Mouse (Mus musculus) G1E (cell line): ENCODE measurements around the gene Snrnp25. TPM values are rescaled to one million over a fixed set of nuclear protein-coding genes. Genes with fewer than 3 reads are reported as not detected.

Experiments
- ATAC-seq: 2 replicates; pipeline ENCODE4 v1.8.0; 2016; ENCODE audit warnings: mild to moderate bottlenecking; ENCODE audit not compliant: insufficient number of reproducible peaks, poor library complexity, low FRiP score, severe bottlenecking; ENCODE audit errors: extremely low read depth
- DNase-seq: peaks from one replicate; pipeline ENCODE4 v3.0.0; 2012; ENCODE audit warnings: low spot score
- H3K27me3 ChIP-seq: 2 replicates; pipeline ENCODE4 v1.6.1; 2012; ENCODE audit warnings: mild to moderate bottlenecking, low read length, inconsistent platforms; ENCODE audit not compliant: insufficient read depth
- H3K36me3 ChIP-seq: replicated peaks from 2 replicates; pipeline ENCODE3; 2012; ENCODE audit warnings: mild to moderate bottlenecking, inconsistent platforms
- H3K4me1 ChIP-seq: 2 replicates; pipeline ENCODE4 v1.6.1; 2012; ENCODE audit warnings: low read depth, low read length, inconsistent platforms, mixed read lengths; ENCODE audit not compliant: insufficient read depth
- H3K4me3 ChIP-seq: 2 replicates; pipeline ENCODE4 v1.5.1; 2012; ENCODE audit warnings: low read depth, mild to moderate bottlenecking, inconsistent platforms, low read length, moderate library complexity, mixed read lengths
- H3K9me3 ChIP-seq: replicated peaks from 2 replicates; pipeline ENCODE4 v1.6.1; 2012; ENCODE audit warnings: inconsistent platforms
- CTCF ChIP-seq: IDR thresholded peaks from 2 replicates; pipeline ENCODE4 v1.5.1; 2012; ENCODE audit warnings: low read depth, low read length, inconsistent platforms, mixed read lengths
- GATA1 ChIP-seq: IDR thresholded peaks from 2 replicates; pipeline ENCODE4 v1.6.1; 2012; ENCODE audit warnings: borderline replicate concordance, low read length, inconsistent platforms, mixed read lengths
- GATA2 ChIP-seq: IDR thresholded peaks from 2 replicates; pipeline ENCODE4 v1.6.1; 2012; ENCODE audit warnings: low read depth, low read length, inconsistent platforms, borderline replicate concordance
- POLR2AphosphoS5 ChIP-seq: IDR thresholded peaks from 2 replicates; pipeline ENCODE4 v1.6.1; 2012; ENCODE audit warnings: low read depth, low read length, inconsistent platforms; ENCODE audit not compliant: insufficient replicate concordance
- TAL1 ChIP-seq: conservative IDR thresholded peaks from 2 replicates; pipeline ENCODE4 v1.6.1; 2012; ENCODE audit warnings: low read depth, low read length, inconsistent platforms, mixed read lengths
- polyA plus RNA-seq: library from polyadenylated mRNA; stranded (reverse); fragments of >175 nt; gene quantifications from 2 replicates; pipeline ENCODE4 v1.2.3, GENCODE M21; 2012
- total RNA-seq, 2 experiments: library from RNA; stranded (forward) in 1 of 2; stranded (reverse) in 1 of 2; fragments of 200-1000 nt in 1 of 2; fragments of >200 nt in 1 of 2; fragmentation: Nextera tagmentation in 1 of 2; gene quantifications; 2 replicates each; pipeline ENCODE4 v1.2.3; 2014 to 2017

Gene Snrnp25
- total and polyA plus RNA-seq, 3 experiments = 9.2 to 68.7 (median 65.6) TPM

DNA sequence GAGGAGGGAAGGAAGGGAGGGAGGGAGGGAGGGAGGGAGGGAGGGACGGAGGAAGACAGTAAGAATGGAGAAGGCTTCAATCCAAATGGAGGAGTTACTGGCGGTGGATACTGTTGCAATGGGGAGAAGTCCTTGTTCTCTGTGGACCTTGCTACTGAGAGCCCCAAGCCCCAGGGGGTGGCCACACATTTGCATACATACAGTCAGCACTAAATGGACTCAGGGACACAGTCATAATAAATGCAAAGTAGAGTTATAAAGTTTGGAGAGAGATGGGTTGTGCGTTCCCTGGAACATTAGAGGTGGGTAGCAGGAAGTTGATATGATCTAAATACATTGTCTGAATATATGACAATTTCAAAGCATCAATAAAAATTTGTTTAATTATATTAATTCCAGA is 19.2 kb upstream of the Snrnp25 start:
- DNase-seq (no peak), ATAC-seq (no peak)
- H3K27me3 ChIP-seq = peaks cover 30% of the 10 kb centered on the region
- no peaks in the 10 kb centered on the region for H3K9me3 ChIP-seq
- H3K36me3 ChIP-seq = peaks cover 12% of the 10 kb centered on the region
- peaks cover 4% of the 10 kb centered on the region for H3K4me1 ChIP-seq
- no peak overlapping the region for H3K4me3 ChIP-seq
- TF ChIP-seq GATA1 (no peak), CTCF (no peak), GATA2 (no peak), TAL1 (no peak), POLR2AphosphoS5 (no peak)

DNA sequence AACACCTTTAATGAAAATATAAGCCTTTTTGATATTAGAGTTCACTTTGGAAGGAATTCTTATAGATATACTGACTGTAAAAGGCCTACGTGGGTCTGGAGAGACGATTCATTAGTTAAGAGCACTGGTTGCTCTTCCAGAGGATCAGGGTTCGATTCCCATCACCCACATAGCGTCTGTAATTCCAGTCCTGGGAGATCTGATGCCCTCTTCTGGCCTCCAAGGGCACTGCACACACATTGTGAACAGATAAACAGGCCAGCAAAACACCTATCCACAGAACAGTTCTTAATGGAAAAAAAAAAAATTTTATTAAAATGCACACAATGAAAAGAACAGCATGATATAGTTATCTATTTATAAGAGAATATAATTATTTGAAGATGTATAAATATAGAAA is 18.0 kb upstream of the Snrnp25 start:
- H3K36me3 ChIP-seq = peaks cover 21% of the 10 kb centered on the region
- H3K9me3 ChIP-seq = no peaks in the 10 kb centered on the region
- H3K27me3 ChIP-seq = peaks cover 22% of the 10 kb centered on the region
- peaks cover 4% of the 10 kb centered on the region for H3K4me1 ChIP-seq
- DNase-seq (no peak), ATAC-seq (no peak)
- TF ChIP-seq CTCF = no peak
- no peak for TF ChIP-seq TAL1
- no peak for TF ChIP-seq GATA1
- no peak for TF ChIP-seq GATA2
- no peak for TF ChIP-seq POLR2AphosphoS5
- no peak overlapping the region for H3K4me3 ChIP-seq

DNA sequence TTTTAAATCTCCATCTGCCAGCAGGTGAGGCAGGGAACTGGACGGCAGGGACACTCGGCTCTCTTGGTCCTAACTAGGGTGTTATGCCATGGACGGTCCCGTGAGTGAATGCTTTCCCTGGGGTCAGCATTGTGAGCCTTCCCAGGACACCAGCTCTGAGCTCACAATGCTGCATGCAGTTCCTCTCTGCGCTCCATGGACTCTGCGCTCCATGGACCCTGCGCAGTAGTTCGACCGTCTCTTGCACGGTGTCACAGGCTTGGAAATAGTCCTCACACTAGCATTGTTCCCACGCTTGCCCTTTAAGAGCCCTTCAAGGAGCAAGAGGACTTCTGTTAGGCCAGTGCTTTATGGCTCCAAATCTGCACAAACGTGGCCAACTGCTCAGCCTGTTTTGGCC is 16.3 kb upstream of the Snrnp25 start:
- Histone ChIP-seq H3K4me1 (peaks cover 4% of the 10 kb centered on the region), H3K27me3 (peaks cover 29% of the 10 kb centered on the region), H3K4me3 (no peak overlapping the region), H3K36me3 (peaks cover 36% of the 10 kb centered on the region), H3K9me3 (no peaks in the 10 kb centered on the region)
- ATAC-seq = no peak
- TF ChIP-seq POLR2AphosphoS5 = no peak
- no peak for TF ChIP-seq TAL1
- TF ChIP-seq GATA2 = no peak
- TF ChIP-seq GATA1 = no peak
- TF ChIP-seq CTCF = no peak
- no peak for DNase-seq

DNA sequence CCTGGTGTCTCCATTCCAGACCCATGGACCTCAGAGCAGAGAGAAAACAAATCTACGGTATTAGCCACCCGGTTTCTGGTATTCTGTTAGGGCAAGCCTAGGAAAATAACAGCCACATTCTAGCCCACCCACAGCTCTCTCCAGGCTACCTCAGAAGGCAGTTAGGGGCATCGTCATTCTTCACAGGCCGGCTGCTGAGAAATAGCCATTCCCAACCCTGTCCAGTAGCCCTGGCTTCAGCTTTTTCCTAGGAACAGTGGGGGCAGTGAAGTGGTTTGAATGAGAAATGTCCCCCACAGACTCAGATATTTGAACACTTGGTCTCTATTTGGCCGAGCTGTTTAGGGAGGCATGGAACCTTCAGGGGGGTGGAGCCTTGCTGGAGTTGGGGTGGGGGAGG is 15.8 kb upstream of the Snrnp25 start:
- peaks cover 42% of the 10 kb centered on the region for H3K36me3 ChIP-seq
- ATAC-seq (no peak), DNase-seq (no peak)
- H3K27me3 ChIP-seq = peaks cover 32% of the 10 kb centered on the region
- TF ChIP-seq POLR2AphosphoS5 (no peak), GATA1 (no peak), CTCF (no peak), TAL1 (no peak), GATA2 (no peak)
- H3K4me3 ChIP-seq = no peak overlapping the region
- H3K9me3 ChIP-seq = no peaks in the 10 kb centered on the region
- H3K4me1 ChIP-seq = peaks cover 7% of the 10 kb centered on the region

DNA sequence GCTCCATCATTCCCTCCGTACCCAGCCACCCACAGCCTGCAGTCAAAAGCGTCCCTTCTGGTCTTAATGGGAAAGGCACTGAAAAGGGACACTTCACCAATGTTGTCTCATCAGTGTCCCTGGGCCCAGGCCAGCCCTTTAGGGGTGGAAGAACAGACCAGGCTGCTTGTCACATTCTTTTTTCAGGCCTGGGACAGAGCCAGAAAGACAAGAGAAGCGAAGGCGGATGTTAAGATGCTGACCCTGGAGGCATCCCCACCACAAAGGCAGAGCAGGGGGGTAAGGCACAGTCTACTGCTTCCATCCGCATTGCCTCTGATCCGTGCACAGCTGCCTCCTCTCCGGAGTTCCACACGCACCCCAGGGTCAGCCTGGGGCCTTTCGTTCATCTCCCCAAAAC is 15.1 kb upstream of the Snrnp25 start:
- Histone ChIP-seq H3K9me3 (no peaks in the 10 kb centered on the region), H3K4me3 (no peak overlapping the region), H3K36me3 (peaks cover 49% of the 10 kb centered on the region), H3K27me3 (peaks cover 33% of the 10 kb centered on the region), H3K4me1 (peaks cover 9% of the 10 kb centered on the region)
- DNase-seq (no peak), ATAC-seq (no peak)
- TF ChIP-seq GATA2 (no peak), TAL1 (no peak), POLR2AphosphoS5 (no peak), CTCF (no peak), GATA1 (no peak)

DNA sequence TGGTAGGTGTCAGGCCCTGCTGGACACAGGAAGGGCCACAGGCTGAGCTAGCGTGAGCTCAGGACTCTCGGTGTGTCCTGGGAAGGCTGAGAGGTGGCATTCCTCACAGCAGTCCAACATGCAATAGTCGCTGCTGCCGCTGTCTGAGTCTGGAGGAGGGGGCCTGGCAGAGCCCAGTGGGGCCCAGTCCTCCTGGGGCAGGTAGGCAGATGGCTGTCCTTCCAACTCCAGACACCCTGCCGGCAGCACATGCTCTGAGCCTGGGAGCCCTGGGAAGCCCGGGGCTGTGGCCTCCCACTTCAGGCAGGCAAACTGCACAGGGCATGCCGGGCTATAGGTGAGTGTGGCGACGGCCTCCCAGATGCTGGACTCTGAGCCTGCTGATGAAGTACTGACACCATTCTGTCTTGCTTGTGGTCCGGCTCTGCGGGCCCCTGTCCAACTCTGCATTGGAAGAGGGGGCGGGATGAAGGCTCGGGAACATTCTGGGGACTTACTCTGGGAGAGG is 14.6 kb upstream of the Snrnp25 start:
- Histone ChIP-seq H3K4me1 (peaks cover 14% of the 10 kb centered on the region), H3K27me3 (peaks cover 33% of the 10 kb centered on the region), H3K36me3 (peaks cover 52% of the 10 kb centered on the region), H3K9me3 (no peaks in the 10 kb centered on the region), H3K4me3 (no peak overlapping the region)
- DNase-seq (no peak), ATAC-seq (no peak)
- no peak for TF ChIP-seq POLR2AphosphoS5
- no peak for TF ChIP-seq CTCF
- no peak for TF ChIP-seq GATA1
- TF ChIP-seq TAL1 = no peak
- no peak for TF ChIP-seq GATA2

DNA sequence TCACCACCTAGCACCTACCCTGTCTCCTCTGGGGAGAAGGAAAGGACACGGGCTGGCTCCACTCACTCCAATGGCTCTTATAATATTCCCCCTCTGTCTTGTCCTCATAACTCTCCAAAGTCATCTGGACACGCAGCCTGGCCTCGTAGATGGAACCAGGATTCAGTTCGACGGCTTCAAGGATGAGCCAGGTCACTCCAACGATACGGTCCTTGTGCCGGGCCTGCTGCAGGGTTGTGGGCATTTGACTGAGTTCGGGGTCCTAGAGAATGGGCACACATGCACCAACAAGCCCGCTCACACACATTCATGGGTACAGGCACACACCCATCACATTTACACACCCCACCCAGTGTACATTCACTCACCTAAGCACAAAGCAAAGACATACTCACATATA is 12.1 kb upstream of the Snrnp25 start:
- no peak overlapping the region for H3K4me3 ChIP-seq
- peaks cover 52% of the 10 kb centered on the region for H3K36me3 ChIP-seq
- peaks cover 38% of the 10 kb centered on the region for H3K4me1 ChIP-seq
- H3K9me3 ChIP-seq = no peaks in the 10 kb centered on the region
- H3K27me3 ChIP-seq = peaks cover 38% of the 10 kb centered on the region
- ATAC-seq = no peak
- TF ChIP-seq CTCF (no peak), TAL1 (no peak), GATA2 (no peak)
- no peak for DNase-seq
